Mouse (Mus musculus): Measurements from ENCODE around the gene Spag5. TPM values are rescaled to one million over a fixed set of nuclear protein-coding genes. Genes with fewer than 3 reads are reported as not detected.

Gene Spag5
- polyA plus RNA-seq, 1 experiment from 2014 or later = 30.3 TPM

Other genes starting within 250 kb of the Spag5 start
- gene Eral1, start 221.1 kb upstream of the Spag5 start, polyA plus RNA-seq (2015; fragmentation: Nextera tagmentation; extraction: Ambion mirVana) = 33.3 and 33.6 TPM in 2 replicates
- 14.4 and 17.3 TPM in 2 replicates for gene Fam222b, start 206.9 kb upstream of the Spag5 start, polyA plus RNA-seq (2015; fragmentation: Nextera tagmentation; extraction: Ambion mirVana)
- 83.1 and 89.3 TPM in 2 replicates for gene Traf4, start 135.9 kb upstream of the Spag5 start, polyA plus RNA-seq (2015; fragmentation: Nextera tagmentation; extraction: Ambion mirVana)
- gene Nek8, start 124.9 kb upstream of the Spag5 start, polyA plus RNA-seq (2015; fragmentation: Nextera tagmentation; extraction: Ambion mirVana) = 17.3 and 18.4 TPM in 2 replicates
- 30.3 and 32.8 TPM in 2 replicates for gene Tlcd1, start 124.8 kb upstream of the Spag5 start, polyA plus RNA-seq (2015; fragmentation: Nextera tagmentation; extraction: Ambion mirVana)
- 1,371 and 1,410 TPM in 2 replicates for gene Rpl23a, start 117.9 kb upstream of the Spag5 start, polyA plus RNA-seq (2015; fragmentation: Nextera tagmentation; extraction: Ambion mirVana)
- 164 and 171 TPM in 2 replicates for gene Rab34, start 113.1 kb upstream of the Spag5 start, polyA plus RNA-seq (2015; fragmentation: Nextera tagmentation; extraction: Ambion mirVana)
- 3.1 and 4.7 TPM in 2 replicates for gene Proca1, start 108.1 kb upstream of the Spag5 start, polyA plus RNA-seq (2015; fragmentation: Nextera tagmentation; extraction: Ambion mirVana)
- 95.5 and 105 TPM in 2 replicates for gene Sdf2, start 55.8 kb upstream of the Spag5 start, polyA plus RNA-seq (2015; fragmentation: Nextera tagmentation; extraction: Ambion mirVana)
- 27.8 and 28.5 TPM in 2 replicates for gene Supt6, start 55.5 kb upstream of the Spag5 start, polyA plus RNA-seq (2015; fragmentation: Nextera tagmentation; extraction: Ambion mirVana)
- 63.8 and 74.0 TPM in 2 replicates for gene 2610507B11Rik, start 39.8 kb upstream of the Spag5 start, polyA plus RNA-seq (2015; fragmentation: Nextera tagmentation; extraction: Ambion mirVana)
- gene BC030499, start 10.7 kb upstream of the Spag5 start, polyA plus RNA-seq (2015; fragmentation: Nextera tagmentation; extraction: Ambion mirVana) = 0.29 TPM in 2 replicates
- gene Aldoc, start 21.4 kb downstream of the Spag5 start, polyA plus RNA-seq (2015; fragmentation: Nextera tagmentation; extraction: Ambion mirVana) = 30.1 and 36.8 TPM in 2 replicates
- gene Pigs, start 26.9 kb downstream of the Spag5 start, polyA plus RNA-seq (2015; fragmentation: Nextera tagmentation; extraction: Ambion mirVana) = 78.0 and 84.9 TPM in 2 replicates
- gene Unc119, start 42.0 kb downstream of the Spag5 start, polyA plus RNA-seq (2015; fragmentation: Nextera tagmentation; extraction: Ambion mirVana) = 46.9 and 54.2 TPM in 2 replicates
- 4.2 and 4.6 TPM in 2 replicates for gene Foxn1, start 85.0 kb downstream of the Spag5 start, polyA plus RNA-seq (2015; fragmentation: Nextera tagmentation; extraction: Ambion mirVana)
- 0.07 and 0.11 TPM in 2 replicates for gene Slc13a2, start 120.7 kb downstream of the Spag5 start, polyA plus RNA-seq (2015; fragmentation: Nextera tagmentation; extraction: Ambion mirVana)
- 15.5 and 19.0 TPM in 2 replicates for gene Slc46a1, start 164.2 kb downstream of the Spag5 start, polyA plus RNA-seq (2015; fragmentation: Nextera tagmentation; extraction: Ambion mirVana)
- 2.3 and 2.5 TPM in 2 replicates for gene Sarm1, start 196.2 kb downstream of the Spag5 start, polyA plus RNA-seq (2015; fragmentation: Nextera tagmentation; extraction: Ambion mirVana)
- gene Vtn, start 197.6 kb downstream of the Spag5 start, polyA plus RNA-seq (2015; fragmentation: Nextera tagmentation; extraction: Ambion mirVana) = 2.0 and 4.4 TPM in 2 replicates
- 0.17 TPM in 1 of 2 replicates, not detected in the other for gene Sebox, start 201.9 kb downstream of the Spag5 start, polyA plus RNA-seq (2015; fragmentation: Nextera tagmentation; extraction: Ambion mirVana)
- gene Tmem199, start 210.6 kb downstream of the Spag5 start, polyA plus RNA-seq (2015; fragmentation: Nextera tagmentation; extraction: Ambion mirVana) = 41.5 and 45.1 TPM in 2 replicates
- gene Poldip2, start 210.7 kb downstream of the Spag5 start, polyA plus RNA-seq (2015; fragmentation: Nextera tagmentation; extraction: Ambion mirVana) = 167 and 170 TPM in 2 replicates
- 79.6 and 80.7 TPM in 2 replicates for gene Tnfaip1, start 234.8 kb downstream of the Spag5 start, polyA plus RNA-seq (2015; fragmentation: Nextera tagmentation; extraction: Ambion mirVana)
- 187 TPM in 2 replicates for gene Ift20, start 234.8 kb downstream of the Spag5 start, polyA plus RNA-seq (2015; fragmentation: Nextera tagmentation; extraction: Ambion mirVana)
- 73.4 and 73.5 TPM in 2 replicates for gene Tmem97, start 249.2 kb downstream of the Spag5 start, polyA plus RNA-seq (2015; fragmentation: Nextera tagmentation; extraction: Ambion mirVana)

Data from embryonic facial prominence, embryonic 15.5 days (tissue).